Mouse (Mus musculus) right cerebral cortex, postnatal 25 days (tissue): ENCODE measurements at regions not wholly inside any gene's neighbourhood (a gene's known extent, or its start where the extent isn't known, plus 50 kb on each side); places are given as distances from the start of the nearest gene placed in this dataset.

ENCODE experiments used
- DNase-seq: peaks from one replicate; pipeline ENCODE4 v3.0.0; 2022

- no peak for DNase-seq
Measured at GRCm38 (mm10) chr1:138908860-138909259, 52.2 kb upstream of the 2310009B15Rik start.

GRCm38 (mm10) chr1:138909654-138910053 lies 53.0 kb upstream of the 2310009B15Rik start:
- no peak for DNase-seq

DNA sequence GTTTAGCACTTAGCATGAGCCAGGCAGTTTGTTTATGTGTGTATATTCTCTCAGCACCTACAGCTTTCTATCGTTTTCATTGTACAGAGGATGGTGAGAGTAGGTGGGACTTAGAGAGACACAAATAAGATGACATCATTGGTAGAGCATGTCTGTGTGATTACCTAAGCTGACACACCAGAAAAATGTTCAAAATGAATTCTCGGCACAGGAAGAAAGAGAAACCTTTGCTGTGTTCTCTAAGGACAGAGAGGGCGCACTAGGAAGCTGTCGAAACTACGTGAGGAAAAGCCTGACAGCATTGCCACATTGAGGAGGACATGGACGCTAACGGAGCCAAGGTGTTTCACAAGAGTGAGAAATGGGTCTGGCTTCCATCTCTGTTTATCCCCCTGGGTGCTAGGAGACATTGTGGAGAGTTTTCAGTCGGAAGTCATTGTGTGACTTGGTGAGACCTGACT lies 51.0 kb upstream of the Dennd1b start:
- DNase-seq, result peak; percentile 8

- no peak for DNase-seq
Measured at GRCm38 (mm10) chr1:138912928-138913327, 50.3 kb upstream of the Dennd1b start.

DNA sequence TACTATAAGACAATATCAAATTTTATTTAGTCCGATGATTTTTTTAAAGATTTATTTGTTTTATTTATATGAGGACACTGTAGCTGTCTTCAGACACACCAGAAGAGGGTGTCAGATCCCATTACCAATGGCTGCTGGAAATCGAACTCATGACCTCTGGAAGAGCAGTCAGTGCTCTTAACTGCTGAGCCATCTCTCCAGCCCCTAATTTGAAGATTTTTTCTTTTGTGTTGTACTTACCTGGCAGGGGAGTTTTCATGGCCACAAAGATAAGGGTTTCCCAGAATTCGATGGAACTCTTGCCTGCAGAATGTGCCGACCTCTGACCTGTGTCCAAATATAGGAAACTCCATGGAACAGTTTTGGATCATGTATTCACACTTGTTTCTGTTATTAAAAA lies 49.8 kb upstream of the Dennd1b start:
- no peak for DNase-seq
